Mouse (Mus musculus): ENCODE results near the gene Etnk1.

Etnk1 gene

GRCm38 (mm10) chr6:143208880-143209279 is 41.9 kb downstream of the Etnk1 start:
- DNase-seq (ENCODE audit: extremely low read depth, low read depth, low spot score): no peak

DNA sequence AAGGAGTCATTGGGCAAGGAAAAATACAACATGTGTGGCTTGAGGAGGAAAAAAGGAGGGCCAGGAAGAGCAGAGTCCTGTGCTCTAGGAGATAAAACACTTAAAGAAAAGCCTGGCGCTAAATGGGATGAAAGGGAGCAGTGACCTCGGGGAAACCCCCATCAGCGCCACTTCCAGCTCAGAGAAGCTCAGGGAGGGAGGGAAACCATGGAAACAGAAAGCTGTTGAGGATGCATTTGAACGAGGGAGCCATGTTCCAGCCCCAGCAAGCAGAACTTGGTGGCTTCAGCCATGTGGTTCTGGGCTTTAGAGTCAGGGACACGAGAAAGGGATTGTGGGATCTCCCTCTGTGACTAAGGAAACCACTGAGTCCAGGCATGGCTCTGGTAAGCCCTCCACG is 45.7 kb downstream of the Etnk1 start:
- no peak for DNase-seq (ENCODE audit: extremely low read depth, low read depth, low spot score)

DNA sequence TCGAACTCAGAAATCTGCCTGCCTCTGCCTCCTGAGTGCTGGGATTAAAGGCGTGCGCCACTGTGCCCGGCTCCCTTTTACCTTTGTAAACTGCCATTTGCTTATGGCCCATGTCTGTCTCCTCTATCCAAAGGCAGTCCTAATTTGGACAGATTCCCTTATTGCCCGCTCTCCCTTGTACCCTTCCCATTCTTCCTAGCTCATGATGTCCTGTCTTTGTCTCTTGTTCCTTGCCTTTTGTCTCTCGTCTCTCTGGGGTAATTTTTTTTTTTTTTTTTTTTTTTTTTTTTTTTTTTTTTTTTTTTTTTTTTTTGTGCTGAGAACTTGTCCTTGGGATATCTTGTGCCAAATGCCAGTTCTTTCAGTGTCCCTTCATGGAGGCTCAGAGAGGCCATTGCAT is 46.4 kb downstream of the Etnk1 start:
- no peak for DNase-seq (ENCODE audit: extremely low read depth, low read depth, low spot score)

- no peak for DNase-seq (ENCODE audit: extremely low read depth, low read depth, low spot score)
Measured at GRCm38 (mm10) chr6:143216221-143216620, 49.2 kb downstream of the Etnk1 start.

DNA sequence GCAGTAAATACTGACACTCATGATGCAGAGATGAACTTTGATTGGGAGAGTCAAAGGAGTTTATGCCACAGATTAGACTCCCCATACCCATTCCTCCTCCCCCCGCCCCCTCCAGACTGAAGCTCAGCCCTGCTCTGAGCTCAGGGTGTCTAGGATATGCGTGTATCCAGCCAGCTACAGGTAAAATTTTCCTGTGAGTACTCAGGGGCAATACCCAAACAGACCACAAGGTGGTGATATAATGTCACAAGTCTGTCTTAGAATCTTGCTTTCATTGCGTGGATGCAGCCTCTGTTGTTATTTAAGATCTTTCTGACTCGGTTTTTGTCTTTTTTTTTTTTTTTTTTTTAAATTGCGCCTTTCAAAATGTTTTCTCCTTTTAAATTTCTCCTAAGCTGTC is 52.3 kb downstream of the Etnk1 start:
- no peak for DNase-seq (ENCODE audit: extremely low read depth, low read depth, low spot score)

GRCm38 (mm10) chr6:143221245-143221644 is 54.2 kb downstream of the Etnk1 start:
- DNase-seq (ENCODE audit: extremely low read depth, low read depth, low spot score): no peak

- no peak for DNase-seq (ENCODE audit: extremely low read depth, low read depth, low spot score)
Measured at GRCm38 (mm10) chr6:143224057-143224456, 57.0 kb downstream of the Etnk1 start.

- no peak for DNase-seq (ENCODE audit: extremely low read depth, low read depth, low spot score)
Measured at GRCm38 (mm10) chr6:143224885-143225284, 57.9 kb downstream of the Etnk1 start.

DNA sequence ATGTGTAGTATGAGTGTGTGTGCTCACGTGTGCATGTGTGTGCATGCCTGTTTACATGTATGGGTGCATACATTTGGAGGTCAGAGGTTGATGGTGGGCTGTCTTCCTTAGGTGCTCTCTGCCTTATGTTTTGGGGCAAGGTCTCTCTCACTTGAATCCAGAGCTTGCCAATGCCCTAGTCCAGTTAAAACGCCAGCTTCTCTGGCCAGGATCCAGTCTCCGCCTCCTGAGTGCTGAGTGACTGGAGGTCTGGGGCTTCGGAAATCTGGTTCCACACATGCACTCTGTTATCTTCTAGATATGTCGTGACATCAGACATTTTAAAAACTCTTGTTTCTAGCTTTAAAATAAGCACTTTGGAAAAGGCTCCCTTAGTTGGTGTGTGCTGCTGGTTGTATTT is 61.7 kb downstream of the Etnk1 start:
- DNase-seq (ENCODE audit: extremely low read depth, low read depth, low spot score): no peak

- DNase-seq (ENCODE audit: extremely low read depth, low read depth, low spot score): no peak
Measured at GRCm38 (mm10) chr6:143229906-143230305, 62.9 kb downstream of the Etnk1 start.

GRCm38 (mm10) chr6:143230888-143231287 is 63.9 kb downstream of the Etnk1 start:
- no peak for DNase-seq (ENCODE audit: extremely low read depth, low read depth, low spot score)

GRCm38 (mm10) chr6:143232718-143233117 is 65.7 kb downstream of the Etnk1 start:
- DNase-seq (ENCODE audit: extremely low read depth, low read depth, low spot score): no peak

DNA sequence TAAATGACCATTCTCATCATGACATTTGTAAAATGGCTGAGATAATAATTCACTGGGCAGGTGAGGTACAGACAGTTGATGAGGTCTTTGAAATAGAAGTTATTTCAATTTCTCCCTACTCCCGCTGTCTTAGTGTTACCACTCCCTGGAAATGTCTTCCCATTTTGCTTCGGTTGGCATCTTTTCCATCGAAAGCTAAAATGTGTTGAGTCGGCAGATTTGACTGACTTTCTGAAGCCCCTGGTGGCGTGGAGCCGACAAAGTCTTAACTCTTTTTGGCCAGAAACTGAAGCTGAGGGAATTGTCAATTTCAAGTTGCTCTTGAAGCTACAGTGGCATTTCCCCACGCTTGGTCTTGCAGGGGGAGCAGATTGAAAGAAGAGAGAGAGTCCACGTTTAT is 67.8 kb downstream of the Etnk1 start:
- DNase-seq (ENCODE audit: extremely low read depth, low read depth, low spot score): no peak

GRCm38 (mm10) chr6:143239362-143240074 is 72.5 kb downstream of the Etnk1 start:
- no peak for DNase-seq (ENCODE audit: extremely low read depth, low read depth, low spot score)

GRCm38 (mm10) chr6:143243191-143243590 is 76.2 kb downstream of the Etnk1 start:
- DNase-seq (ENCODE audit: extremely low read depth, low read depth, low spot score): no peak

GRCm38 (mm10) chr6:143257921-143258320 is 90.9 kb downstream of the Etnk1 start:
- DNase-seq (ENCODE audit: extremely low read depth, low read depth, low spot score): no peak

DNA sequence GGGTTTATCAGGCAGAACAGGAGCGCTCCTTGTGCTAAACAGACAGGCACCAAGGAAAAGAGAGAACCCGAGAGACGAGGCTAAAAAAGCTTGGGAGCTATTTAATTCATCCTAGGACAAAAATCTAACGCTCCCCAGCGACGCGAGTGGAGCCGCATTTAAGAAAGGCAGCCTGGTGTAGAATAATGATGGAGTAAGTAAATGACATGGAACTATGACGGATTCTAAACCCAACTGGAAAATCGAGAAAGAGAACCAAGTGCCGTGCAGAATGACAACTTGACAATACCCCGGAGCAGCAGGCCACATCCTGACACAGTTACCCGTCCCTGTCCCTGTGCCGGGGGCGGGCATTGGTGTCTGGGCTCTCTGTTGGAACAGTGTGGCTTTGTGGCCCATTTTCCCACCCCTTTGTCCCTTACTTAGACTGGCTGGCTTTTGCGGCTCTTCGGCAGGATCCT is 92.2 kb downstream of the Etnk1 start:
- no peak for DNase-seq (ENCODE audit: extremely low read depth, low read depth, low spot score)

DNA sequence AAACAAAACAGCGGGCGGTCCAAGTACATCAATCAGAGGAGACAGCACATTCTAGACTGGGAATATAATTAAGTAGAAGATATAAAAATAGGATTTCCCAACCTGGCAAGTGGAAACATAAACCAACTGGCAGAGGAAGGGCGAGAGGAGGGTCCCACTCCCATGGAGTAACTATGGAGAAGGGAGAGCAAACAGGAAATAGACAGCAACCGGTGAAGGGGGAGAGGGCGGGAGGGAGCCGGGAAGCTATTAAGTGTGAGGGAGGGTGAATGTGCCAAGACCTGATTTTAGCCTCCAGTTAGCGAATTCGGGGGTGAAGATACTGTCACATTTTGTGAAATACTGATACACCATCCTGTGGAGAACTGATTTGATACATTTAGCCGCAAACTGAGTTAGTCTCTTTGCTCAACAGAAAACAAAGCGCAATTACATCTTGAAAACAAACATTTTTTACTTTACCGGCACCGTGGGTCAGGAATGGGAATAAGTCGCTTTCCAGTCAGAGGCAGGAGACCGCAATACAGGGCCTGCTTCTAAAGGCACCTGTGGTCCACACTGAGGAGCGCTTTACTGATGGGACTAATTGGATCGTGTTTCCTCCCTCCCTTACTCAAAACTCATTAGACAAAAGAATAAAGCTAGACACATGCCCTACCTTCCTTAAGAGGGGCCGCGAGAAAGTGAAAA is 93.0 kb downstream of the Etnk1 start:
- no peak for DNase-seq (ENCODE audit: extremely low read depth, low read depth, low spot score)

GRCm38 (mm10) chr6:143260560-143261288 is 93.7 kb downstream of the Etnk1 start:
- no peak for DNase-seq (ENCODE audit: extremely low read depth, low read depth, low spot score)

GRCm38 (mm10) chr6:143261289-143261665 is 94.3 kb downstream of the Etnk1 start:
- DNase-seq (ENCODE audit: extremely low read depth, low read depth, low spot score): no peak

- no peak for DNase-seq (ENCODE audit: extremely low read depth, low read depth, low spot score)
Measured at GRCm38 (mm10) chr6:143265482-143265881, 98.5 kb downstream of the Etnk1 start.

DNA sequence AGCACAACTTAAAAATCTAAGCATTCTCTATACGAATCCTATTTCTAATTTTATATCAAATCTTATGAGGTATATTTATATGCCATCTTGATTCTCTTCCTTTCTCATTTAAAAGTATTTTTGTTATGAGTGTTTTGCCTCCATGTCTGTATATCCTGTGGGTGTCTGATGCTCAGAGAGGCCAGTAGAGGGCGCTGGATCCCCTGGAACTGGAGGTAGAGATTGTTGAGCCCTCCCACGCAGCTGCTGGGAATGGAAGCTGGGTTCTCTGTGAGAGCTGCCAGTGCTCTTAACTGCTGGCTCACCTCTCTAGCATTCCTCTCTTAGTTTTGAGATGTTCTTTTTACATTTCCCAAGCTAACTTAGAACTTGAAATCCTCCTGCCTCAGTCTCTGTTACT is 112.2 kb downstream of the Etnk1 start:
- DNase-seq (ENCODE audit: extremely low read depth, low read depth, low spot score): no peak
